Mouse (Mus musculus) embryonic facial prominence, embryonic 10.5 days (tissue): ENCODE data around the gene Rbm4b. TPM values are rescaled to one million over a fixed set of nuclear protein-coding genes. Genes with fewer than 3 reads are reported as not detected.

Experiments
- DNase-seq: peaks from one replicate; pipeline ENCODE4 v3.0.0-alpha.2; 2017; ENCODE audit warnings: low spot score
- H3K27ac ChIP-seq: fragments of 300-500 bp; sonication (generic); replicated peaks from 2 replicates; pipeline ENCODE4 v1.5.1; 2016; ENCODE audit warnings: mild to moderate bottlenecking
- H3K27me3 ChIP-seq: fragments of 300-500 bp; sonication (generic); replicated peaks from 2 replicates; pipeline ENCODE4 v1.6.1; 2016; ENCODE audit warnings: low read depth, mild to moderate bottlenecking; ENCODE audit not compliant: poor library complexity, severe bottlenecking
- H3K36me3 ChIP-seq: fragments of 300-500 bp; sonication (generic); replicated peaks from 2 replicates; pipeline ENCODE4 v1.6.1; 2016; ENCODE audit warnings: mild to moderate bottlenecking, moderate library complexity
- H3K4me1 ChIP-seq: fragments of 300-500 bp; sonication (generic); 2 replicates; pipeline ENCODE4 v1.6.1; 2016
- H3K4me3 ChIP-seq: fragments of 300-500 bp; sonication (generic); 2 replicates; pipeline ENCODE4 v1.5.1; 2016; ENCODE audit warnings: mild to moderate bottlenecking, moderate library complexity
- H3K9me3 ChIP-seq: fragments of 300-500 bp; sonication (generic); 2 replicates; pipeline ENCODE4 v1.6.1; 2016; ENCODE audit warnings: mild to moderate bottlenecking
- WGBS: fragments of 180-500 bp; shearing (Covaris S2); methylation state at CpG from one replicate; pipeline ENCODE4 v1.1.7; 2016; 5-methylcytosine and 5-hydroxymethylcytosine counted together
- polyA plus RNA-seq: library from polyadenylated mRNA; unstranded; fragments of >200 nt; fragmentation: Nextera tagmentation; extraction: Ambion mirVana; gene quantifications from 2 replicates; pipeline ENCODE4 v1.2.1, GENCODE M21; 2016

Rbm4b gene
- 102 and 114 TPM in 2 replicates for polyA plus RNA-seq

- Histone ChIP-seq H3K36me3 (peaks cover 47% of the 10 kb centered on the region), H3K4me1 (peaks cover 22% of the 10 kb centered on the region), H3K4me3 (peak within 1 kb of the TSS; percentile 82), H3K27me3 (no peaks in the 10 kb centered on the region), H3K27ac (peak within 1 kb of the TSS; percentile 99), H3K9me3 (no peaks in the 10 kb centered on the region)
- DNase-seq = peak; percentile 99
- under 1% methylated on average over 65 of the region's 65 CpGs for WGBS
These were observed at the start of gene Rbm4b for GRCm38 (mm10) chr19:4756193-4756911. Rbm4b (plus strand) TSS chr19:4756497.

- Histone ChIP-seq H3K4me1 (peaks cover 24% of the 10 kb centered on the region), H3K27me3 (peaks cover 54% of the 10 kb centered on the region), H3K9me3 (no peaks in the 10 kb centered on the region), H3K4me3 (no peak overlapping the region), H3K36me3 (no peaks in the 10 kb centered on the region), H3K27ac (no peak overlapping the region)
- no peak for DNase-seq
- WGBS = 85% methylated on average over 10 of the region's 10 CpGs
These were observed 47.5 kb upstream of the Rbm4b start for GRCm38 (mm10) chr19:4708765-4709164.

- Histone ChIP-seq H3K9me3 (no peaks in the 10 kb centered on the region), H3K4me3 (peak within 1 kb of the TSS; percentile 78), H3K27me3 (peaks cover 70% of the 10 kb centered on the region), H3K36me3 (no peaks in the 10 kb centered on the region), H3K4me1 (peaks cover 33% of the 10 kb centered on the region), H3K27ac (peak within 1 kb of the TSS; percentile 90)
- WGBS = 7% methylated on average over 13 of the region's 13 CpGs
- no peak for DNase-seq
These were observed 45.1 kb upstream of the Rbm4b start, which contains the start of gene Sptbn2 for GRCm38 (mm10) chr19:4711098-4711600. Sptbn2 (plus strand) TSS chr19:4711167.

- Histone ChIP-seq H3K4me3 (peak overlapping the region; percentile 78), H3K4me1 (peaks cover 33% of the 10 kb centered on the region), H3K36me3 (no peaks in the 10 kb centered on the region), H3K27me3 (peaks cover 70% of the 10 kb centered on the region), H3K27ac (peak overlapping the region; percentile 90), H3K9me3 (no peaks in the 10 kb centered on the region)
- peak; percentile 81 for DNase-seq
- 1% methylated on average over 62 of the region's 65 CpGs for WGBS
These were observed 44.6 kb upstream of the Rbm4b start for GRCm38 (mm10) chr19:4711601-4712155.

GRCm38 (mm10) chr19:4712156-4712780 is 44.0 kb upstream of the Rbm4b start:
- peaks cover 74% of the 10 kb centered on the region for H3K27me3 ChIP-seq
- peak overlapping the region; percentile 90 for H3K27ac ChIP-seq
- H3K4me3 ChIP-seq = peak overlapping the region; percentile 78
- no peaks in the 10 kb centered on the region for H3K9me3 ChIP-seq
- H3K36me3 ChIP-seq = no peaks in the 10 kb centered on the region
- DNase-seq = peak; percentile 71
- H3K4me1 ChIP-seq = peaks cover 33% of the 10 kb centered on the region
- under 1% methylated on average over 60 of the region's 60 CpGs for WGBS

- peaks cover 33% of the 10 kb centered on the region for H3K4me1 ChIP-seq
- no peaks in the 10 kb centered on the region for H3K9me3 ChIP-seq
- no peak for DNase-seq
- 38% methylated on average over 13 of the region's 13 CpGs for WGBS
- peak overlapping the region; percentile 90 for H3K27ac ChIP-seq
- H3K27me3 ChIP-seq = peaks cover 81% of the 10 kb centered on the region
- H3K4me3 ChIP-seq = peak overlapping the region; percentile 78
- H3K36me3 ChIP-seq = no peaks in the 10 kb centered on the region; the same call in 1 of the 2 replicates
These were observed 43.3 kb upstream of the Rbm4b start for GRCm38 (mm10) chr19:4712781-4713526.

- Histone ChIP-seq H3K27me3 (peaks cover 86% of the 10 kb centered on the region), H3K4me3 (peak overlapping the region; percentile 32; the same call in 1 of the 2 replicates), H3K4me1 (peaks cover 41% of the 10 kb centered on the region), H3K36me3 (no peaks in the 10 kb centered on the region; the same call in 1 of the 2 replicates), H3K27ac (no peak overlapping the region), H3K9me3 (no peaks in the 10 kb centered on the region)
- peak; percentile 38 for DNase-seq
- 43% methylated on average over 3 of the region's 3 CpGs for WGBS
These were observed 42.4 kb upstream of the Rbm4b start for GRCm38 (mm10) chr19:4713886-4714285.

- WGBS = 94% methylated on average over 14 of the region's 14 CpGs
- peaks cover 62% of the 10 kb centered on the region for H3K4me1 ChIP-seq
These were observed 39.5 kb upstream of the Rbm4b start for GRCm38 (mm10) chr19:4716756-4717155.

GRCm38 (mm10) chr19:4717281-4717680 is 39.0 kb upstream of the Rbm4b start:
- Histone ChIP-seq H3K36me3 (no peaks in the 10 kb centered on the region; the same call in 1 of the 2 replicates), H3K27ac (no peak overlapping the region), H3K4me1 (peaks cover 63% of the 10 kb centered on the region), H3K27me3 (peaks cover 82% of the 10 kb centered on the region), H3K4me3 (no peak overlapping the region), H3K9me3 (no peaks in the 10 kb centered on the region)
- no peak for DNase-seq
- WGBS = 97% methylated on average over 2 of the region's 2 CpGs

More at GRCm38 (mm10) chr19:4716756-4717155, 39.5 kb upstream of the Rbm4b start:
- no peak overlapping the region for H3K27ac ChIP-seq
- peaks cover 85% of the 10 kb centered on the region for H3K27me3 ChIP-seq
- no peak for DNase-seq
- H3K36me3 ChIP-seq = no peaks in the 10 kb centered on the region; the same call in 1 of the 2 replicates
- no peak overlapping the region for H3K4me3 ChIP-seq
- no peaks in the 10 kb centered on the region for H3K9me3 ChIP-seq

- Histone ChIP-seq H3K27me3 (peaks cover 67% of the 10 kb centered on the region), H3K27ac (0 out of 2 replicates have a peak overlapping the region, but pooled peaks have one; percentile 30), H3K4me3 (peak overlapping the region; percentile 23; the same call in 1 of the 2 replicates), H3K4me1 (peaks cover 53% of the 10 kb centered on the region), H3K9me3 (no peaks in the 10 kb centered on the region), H3K36me3 (no peaks in the 10 kb centered on the region; the same call in 1 of the 2 replicates)
- no peak for DNase-seq
- 24% methylated on average over 12 of the region's 12 CpGs for WGBS
These were observed 37.6 kb upstream of the Rbm4b start for GRCm38 (mm10) chr19:4718716-4719115.

GRCm38 (mm10) chr19:4719351-4719764 is 36.9 kb upstream of the Rbm4b start:
- DNase-seq = peak; percentile 79
- peaks cover 61% of the 10 kb centered on the region for H3K27me3 ChIP-seq

More at GRCm38 (mm10) chr19:4719351-4719764, 36.9 kb upstream of the Rbm4b start:
- peaks cover 48% of the 10 kb centered on the region for H3K4me1 ChIP-seq
- H3K9me3 ChIP-seq = no peaks in the 10 kb centered on the region
- H3K27ac ChIP-seq = 0 out of 2 replicates have a peak overlapping the region, but pooled peaks have one; percentile 30
- H3K36me3 ChIP-seq = peaks cover 5% of the 10 kb centered on the region
- peak overlapping the region; percentile 23; the same call in 1 of the 2 replicates for H3K4me3 ChIP-seq
- WGBS = 12% methylated on average over 5 of the region's 5 CpGs
